Mouse (Mus musculus) splenic B cell, adult 2 months (primary cell): Measurements from ENCODE around the gene Rps6ka2.

Experiments
- DNase-seq: peaks from one replicate; pipeline ENCODE4 v3.0.0-alpha.2; 2011; ENCODE audit warnings: low read depth, low spot score
- H3K27me3 ChIP-seq: 2 replicates; pipeline ENCODE4 v1.6.1; 2012; ENCODE audit warnings: mild to moderate bottlenecking, low read length, moderate library complexity, mixed read lengths; ENCODE audit not compliant: control insufficient read depth, poor library complexity, insufficient read depth, severe bottlenecking
- H3K36me3 ChIP-seq: 2 replicates; pipeline ENCODE4 v1.6.1; 2012; ENCODE audit warnings: mild to moderate bottlenecking, low read length, moderate library complexity, mixed read lengths; ENCODE audit not compliant: control insufficient read depth, poor library complexity, insufficient read depth, severe bottlenecking

Gene Rps6ka2

DNA sequence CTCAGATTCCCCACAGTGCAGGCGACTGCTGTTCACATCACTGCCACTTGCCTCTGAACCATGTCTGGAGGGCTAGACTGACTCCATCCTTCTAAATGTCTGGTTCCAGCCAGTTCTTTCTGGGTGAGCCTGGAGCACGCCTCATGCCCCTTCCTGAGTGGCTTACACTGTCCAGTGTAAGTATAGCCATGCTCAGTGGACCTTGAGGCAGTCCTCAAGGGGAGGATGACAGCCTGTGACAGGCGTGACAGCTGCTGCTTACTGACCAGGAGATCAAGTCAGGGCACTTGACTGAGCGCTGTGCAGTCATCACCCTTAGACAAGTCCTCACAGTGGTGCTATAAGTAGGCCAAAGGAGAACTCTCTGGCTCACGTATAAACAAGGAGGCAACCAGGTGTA is 94.7 kb downstream of the Rps6ka2 start:
- no peaks in the 10 kb centered on the region for H3K27me3 ChIP-seq
- no peak for DNase-seq
- H3K36me3 ChIP-seq = no peaks in the 10 kb centered on the region

DNA sequence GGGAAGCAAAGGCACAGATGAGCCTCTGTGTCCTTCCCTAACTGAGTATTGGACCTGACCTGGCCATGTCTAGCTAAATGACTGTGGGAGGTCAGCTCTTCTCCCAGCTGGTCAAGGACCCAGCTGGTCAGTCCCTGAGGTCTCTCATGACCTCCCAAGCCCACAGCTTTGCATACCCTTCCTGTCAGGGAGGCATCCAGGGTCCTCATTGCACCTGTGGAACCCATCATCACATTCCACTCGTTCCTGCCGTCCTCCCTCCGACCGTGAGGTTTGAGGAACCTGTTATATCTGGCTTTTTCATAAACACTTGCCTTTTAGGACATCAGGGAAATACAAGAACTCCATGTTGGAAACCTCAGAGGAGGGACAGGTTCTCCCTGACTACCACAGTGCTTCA is 95.4 kb downstream of the Rps6ka2 start:
- H3K36me3 ChIP-seq = no peaks in the 10 kb centered on the region
- no peak for DNase-seq
- no peaks in the 10 kb centered on the region for H3K27me3 ChIP-seq

DNA sequence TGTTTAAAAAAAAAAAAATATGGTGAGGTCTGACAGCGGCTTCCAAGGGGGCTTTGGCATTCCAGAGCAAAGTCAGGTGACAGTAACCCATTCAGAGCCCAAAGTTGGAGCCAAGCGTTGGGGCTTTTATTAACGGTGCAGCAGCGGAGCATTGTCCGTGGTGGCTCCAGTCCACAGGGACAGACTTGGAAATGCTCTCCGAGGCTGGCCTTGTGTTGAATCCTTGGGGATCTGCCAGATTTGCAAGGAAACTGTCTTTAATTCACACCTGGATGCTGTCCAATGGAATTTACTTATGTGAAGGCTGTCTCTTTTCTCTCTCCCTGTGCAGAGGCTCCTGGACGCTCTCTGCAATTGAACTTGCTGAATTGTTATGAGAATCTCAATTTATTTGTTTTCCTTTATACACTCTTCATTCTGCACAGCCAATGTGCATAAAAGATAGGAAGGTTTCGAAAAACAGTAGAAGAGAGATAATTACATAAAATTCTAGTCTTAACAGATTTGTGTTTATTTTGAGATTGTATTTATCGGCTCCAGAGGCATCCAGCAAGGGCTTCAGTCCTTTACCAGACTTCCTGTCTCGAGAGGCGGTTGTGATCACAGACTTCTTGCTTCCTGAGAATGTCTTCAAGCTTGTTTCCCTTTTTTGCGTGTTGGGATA is 95.9 kb downstream of the Rps6ka2 start:
- Histone ChIP-seq H3K36me3 (no peaks in the 10 kb centered on the region), H3K27me3 (no peaks in the 10 kb centered on the region)
- no peak for DNase-seq

DNA sequence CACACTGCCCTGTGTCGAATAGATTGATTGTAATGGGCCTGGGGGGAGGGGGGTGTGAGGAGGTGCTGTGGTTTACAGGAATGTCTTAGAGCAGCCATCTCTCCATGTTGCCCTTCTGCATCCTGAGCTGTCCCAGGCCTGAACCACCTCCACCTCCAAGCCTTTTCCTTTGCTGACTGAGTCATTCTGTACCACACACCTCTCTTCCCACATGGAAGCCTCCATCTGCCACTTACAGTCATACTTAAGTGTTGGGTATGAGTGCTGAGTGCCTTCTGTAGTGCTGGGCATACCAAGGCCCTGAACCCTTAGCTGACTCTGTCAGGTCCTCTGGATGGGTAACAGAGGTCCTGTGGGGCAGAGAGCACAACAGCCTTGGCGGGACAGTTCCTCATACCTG is 97.9 kb downstream of the Rps6ka2 start:
- Histone ChIP-seq H3K36me3 (no peaks in the 10 kb centered on the region), H3K27me3 (no peaks in the 10 kb centered on the region)
- DNase-seq = no peak

DNA sequence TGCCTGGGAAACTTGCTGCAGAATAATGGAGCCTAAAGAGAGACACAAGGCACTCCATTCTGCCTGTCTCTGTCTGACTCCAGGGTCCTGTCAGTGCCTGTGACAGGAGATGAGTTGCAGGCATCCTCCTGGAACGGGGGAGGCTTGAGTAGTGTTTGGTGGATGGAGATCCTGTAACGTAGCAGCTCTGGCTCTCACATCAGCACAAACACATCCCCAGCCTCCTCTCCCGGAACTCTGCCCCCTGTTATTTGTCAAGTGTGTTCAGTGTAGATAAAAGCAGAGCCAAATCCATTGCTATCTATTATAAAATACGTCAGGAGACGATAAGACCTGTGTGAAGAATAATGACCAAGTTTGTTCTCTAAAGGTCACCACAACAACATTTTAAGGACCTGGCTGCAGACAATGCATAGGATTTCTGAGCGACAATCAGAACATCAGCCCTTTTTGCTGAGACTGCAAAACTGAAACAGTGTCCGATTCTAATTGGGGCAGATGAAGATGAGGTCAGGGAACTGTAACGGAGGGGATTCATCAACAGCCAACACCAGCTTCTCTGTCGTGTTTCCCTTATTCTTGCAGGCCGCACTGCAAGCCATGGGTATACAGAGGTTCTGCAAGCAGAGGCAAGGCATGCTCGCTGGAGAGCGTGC is 99.4 kb downstream of the Rps6ka2 start:
- H3K36me3 ChIP-seq = no peaks in the 10 kb centered on the region
- DNase-seq = no peak
- H3K27me3 ChIP-seq = no peaks in the 10 kb centered on the region

DNA sequence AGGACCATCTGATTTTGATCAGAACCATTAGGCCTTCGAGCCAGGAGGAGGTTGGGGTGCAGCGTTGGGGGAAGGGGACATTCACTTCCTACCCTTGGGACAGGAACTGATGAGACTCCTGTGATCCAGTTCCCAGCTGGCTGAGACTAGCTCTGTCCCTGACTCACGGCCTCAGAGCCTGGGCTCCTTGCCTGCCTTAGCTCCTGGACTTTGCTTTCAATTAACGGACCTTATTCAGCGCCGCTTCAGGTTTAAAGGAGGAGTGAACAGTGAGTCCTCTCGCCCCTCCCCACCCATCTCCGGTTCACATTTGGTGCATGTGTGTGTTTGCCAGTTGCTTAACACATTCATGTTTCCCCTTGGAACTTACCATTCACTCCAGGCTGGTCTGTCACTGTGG is 100.6 kb downstream of the Rps6ka2 start:
- Histone ChIP-seq H3K27me3 (no peaks in the 10 kb centered on the region), H3K36me3 (no peaks in the 10 kb centered on the region)
- no peak for DNase-seq

DNA sequence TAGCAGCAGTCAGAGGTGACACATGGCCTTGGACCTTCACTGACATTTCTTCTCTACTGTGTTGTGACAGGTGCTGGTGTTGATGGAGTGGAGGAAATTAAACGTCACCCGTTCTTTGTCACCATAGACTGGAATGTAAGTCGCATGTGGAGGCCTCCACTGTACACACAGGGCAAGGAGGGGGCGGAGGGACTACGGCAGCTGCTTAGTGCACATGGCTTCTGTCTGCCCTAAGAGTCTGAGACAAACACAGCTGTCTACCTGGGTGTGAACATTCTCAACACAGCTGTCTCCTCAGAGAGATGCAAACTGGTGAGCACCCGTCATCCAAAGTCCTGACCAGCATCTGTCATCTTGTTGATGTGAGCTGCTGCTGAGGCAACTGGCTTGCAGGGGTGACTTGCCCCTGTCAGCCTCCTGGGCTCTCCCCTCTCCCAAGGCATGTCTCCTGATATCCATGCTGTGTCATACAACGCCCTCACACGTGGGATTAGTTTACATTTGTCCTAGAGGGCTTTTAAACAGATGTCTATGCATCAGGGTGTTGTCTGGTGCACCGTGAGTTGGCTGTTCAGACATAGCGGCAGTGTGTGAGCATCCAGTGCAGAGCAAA is 101.7 kb downstream of the Rps6ka2 start:
- H3K27me3 ChIP-seq = no peaks in the 10 kb centered on the region
- DNase-seq = no peak
- no peaks in the 10 kb centered on the region for H3K36me3 ChIP-seq

DNA sequence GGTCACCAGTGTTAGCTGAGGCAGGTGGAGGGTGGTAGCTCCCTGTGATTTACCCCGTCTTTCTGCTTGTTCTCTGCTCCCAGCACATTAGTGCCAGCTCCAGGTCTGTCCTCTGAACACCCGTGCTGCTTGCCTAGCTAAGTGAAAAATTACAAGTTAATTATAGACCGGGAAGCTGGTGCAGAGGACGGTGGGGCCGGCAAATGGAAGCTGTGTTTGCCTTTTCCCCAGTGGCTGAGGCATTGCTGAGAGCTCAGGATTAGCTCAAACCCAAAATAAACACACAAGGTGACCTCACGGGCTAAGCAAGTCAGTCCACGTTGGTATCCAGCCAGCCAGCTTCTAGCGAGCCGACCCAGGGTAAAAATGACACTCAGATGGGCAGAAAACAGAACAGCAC is 103.1 kb downstream of the Rps6ka2 start:
- no peaks in the 10 kb centered on the region for H3K36me3 ChIP-seq
- no peaks in the 10 kb centered on the region for H3K27me3 ChIP-seq
- DNase-seq = no peak

DNA sequence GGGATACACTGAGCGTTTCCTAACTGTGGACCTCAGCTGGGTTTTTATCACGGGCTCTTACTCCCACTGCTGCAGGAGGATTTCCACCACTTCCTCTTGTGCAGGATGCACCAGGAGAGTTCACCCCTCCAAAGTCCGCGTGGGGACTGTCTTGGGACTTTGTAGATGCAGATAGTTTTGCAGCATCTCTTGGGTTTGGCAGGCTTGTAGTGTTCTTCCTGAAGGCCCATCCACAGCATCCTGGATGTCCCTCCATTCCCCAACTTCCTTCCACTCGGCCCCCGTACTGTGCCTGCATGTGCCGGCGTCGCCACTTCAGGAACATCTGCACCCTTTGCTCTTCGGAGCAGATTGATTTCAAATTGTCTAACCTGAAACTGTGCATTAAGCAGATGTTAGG is 103.9 kb downstream of the Rps6ka2 start:
- no peak for DNase-seq
- Histone ChIP-seq H3K36me3 (no peaks in the 10 kb centered on the region), H3K27me3 (no peaks in the 10 kb centered on the region)

DNA sequence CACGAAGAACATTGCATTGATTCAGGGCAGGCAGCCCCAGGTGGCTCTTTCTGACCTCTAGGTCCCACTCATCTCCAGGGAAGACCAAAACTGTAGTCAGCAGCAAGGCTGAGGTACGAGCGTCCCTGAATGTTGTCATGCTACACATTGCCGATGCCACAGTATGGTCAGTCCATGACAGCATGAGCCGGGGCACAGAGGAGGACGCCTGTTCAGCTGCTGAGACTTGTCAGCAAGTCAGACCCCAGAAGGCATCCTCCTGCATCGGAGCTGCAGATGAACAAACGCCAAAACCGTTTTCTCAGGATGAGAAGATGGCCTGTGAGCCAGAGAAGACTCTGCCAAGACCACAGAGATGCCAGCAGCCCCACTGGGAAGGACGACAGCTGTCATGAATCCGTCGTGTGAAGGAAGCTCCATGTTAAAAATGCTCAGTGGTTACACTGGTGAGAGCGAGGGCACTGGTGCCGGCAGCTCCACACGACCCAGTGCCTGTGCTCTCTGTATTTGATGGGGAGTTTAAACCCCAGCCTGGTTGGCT is 108.9 kb downstream of the Rps6ka2 start:
- H3K27me3 ChIP-seq = no peaks in the 10 kb centered on the region
- no peak for DNase-seq
- no peaks in the 10 kb centered on the region for H3K36me3 ChIP-seq

DNA sequence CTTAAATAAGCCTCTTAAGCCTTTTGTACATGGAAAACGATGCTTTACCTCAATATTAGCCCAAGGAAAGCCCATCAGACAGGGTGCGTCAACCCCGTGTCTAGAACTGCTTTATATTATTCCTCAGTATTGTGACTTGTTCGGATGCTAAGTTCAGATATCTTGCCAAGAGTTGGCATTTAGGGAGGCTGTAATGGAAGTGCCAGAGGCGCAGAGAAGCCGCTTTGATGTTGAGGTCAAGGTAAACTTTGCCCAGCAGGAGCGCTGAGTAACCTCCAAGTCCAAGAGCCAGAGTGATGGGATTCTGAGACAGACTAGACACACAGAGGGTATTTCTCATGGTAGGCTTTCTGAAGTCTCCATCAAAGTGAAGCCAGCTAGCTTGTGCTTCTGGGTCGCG is 109.3 kb downstream of the Rps6ka2 start:
- H3K27me3 ChIP-seq = no peaks in the 10 kb centered on the region
- no peaks in the 10 kb centered on the region for H3K36me3 ChIP-seq
- DNase-seq = no peak

DNA sequence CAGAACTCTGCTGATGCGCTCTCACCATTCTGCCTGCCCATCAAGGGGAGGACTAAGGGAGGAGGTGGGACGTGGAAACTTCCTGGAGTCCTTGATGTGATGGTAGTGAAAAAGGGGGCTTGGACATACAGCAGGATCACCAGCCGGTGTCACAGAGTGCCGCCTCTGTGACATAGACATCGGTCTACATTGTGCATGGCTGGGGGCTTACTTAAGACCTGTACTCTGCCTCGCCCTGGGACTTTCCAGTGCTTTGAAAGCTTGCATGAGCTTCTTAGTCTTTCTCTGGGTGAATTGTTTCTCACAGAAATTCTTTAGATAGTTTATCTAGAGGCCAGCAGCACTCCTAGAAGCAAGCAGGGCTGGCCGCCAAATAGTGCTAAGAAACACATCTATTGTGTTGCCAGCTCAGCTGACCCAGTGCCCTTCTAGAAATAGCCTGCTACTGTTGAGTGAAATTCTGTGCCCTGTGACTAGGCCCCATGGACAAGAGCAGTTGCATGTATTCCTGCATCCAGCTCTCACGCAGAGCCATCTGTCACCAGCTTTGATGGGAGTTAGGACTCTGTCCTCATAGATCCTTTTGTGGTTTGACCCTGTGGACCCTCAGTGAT is 114.5 kb downstream of the Rps6ka2 start:
- DNase-seq = no peak
- Histone ChIP-seq H3K27me3 (no peaks in the 10 kb centered on the region), H3K36me3 (no peaks in the 10 kb centered on the region)

DNA sequence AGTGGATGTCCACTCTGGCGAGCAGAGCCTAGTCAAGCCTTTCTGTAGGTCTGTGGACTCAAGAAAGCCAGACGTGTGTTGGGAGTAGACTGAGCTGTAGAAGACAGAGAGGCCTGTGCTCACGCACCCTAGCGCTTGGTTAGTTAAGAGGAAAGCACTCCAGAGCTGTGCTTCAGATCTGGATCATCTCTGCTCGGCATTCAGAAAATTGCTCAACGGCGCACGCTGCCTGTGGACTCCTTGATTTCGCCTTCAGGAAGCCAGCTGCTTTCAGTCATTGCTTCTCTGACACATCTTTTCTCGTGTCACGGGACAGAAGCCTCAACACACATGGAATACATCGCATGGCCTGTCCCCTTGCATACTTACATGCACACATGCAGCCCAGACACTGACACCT is 115.4 kb downstream of the Rps6ka2 start:
- no peak for DNase-seq
- no peaks in the 10 kb centered on the region for H3K36me3 ChIP-seq
- H3K27me3 ChIP-seq = no peaks in the 10 kb centered on the region

DNA sequence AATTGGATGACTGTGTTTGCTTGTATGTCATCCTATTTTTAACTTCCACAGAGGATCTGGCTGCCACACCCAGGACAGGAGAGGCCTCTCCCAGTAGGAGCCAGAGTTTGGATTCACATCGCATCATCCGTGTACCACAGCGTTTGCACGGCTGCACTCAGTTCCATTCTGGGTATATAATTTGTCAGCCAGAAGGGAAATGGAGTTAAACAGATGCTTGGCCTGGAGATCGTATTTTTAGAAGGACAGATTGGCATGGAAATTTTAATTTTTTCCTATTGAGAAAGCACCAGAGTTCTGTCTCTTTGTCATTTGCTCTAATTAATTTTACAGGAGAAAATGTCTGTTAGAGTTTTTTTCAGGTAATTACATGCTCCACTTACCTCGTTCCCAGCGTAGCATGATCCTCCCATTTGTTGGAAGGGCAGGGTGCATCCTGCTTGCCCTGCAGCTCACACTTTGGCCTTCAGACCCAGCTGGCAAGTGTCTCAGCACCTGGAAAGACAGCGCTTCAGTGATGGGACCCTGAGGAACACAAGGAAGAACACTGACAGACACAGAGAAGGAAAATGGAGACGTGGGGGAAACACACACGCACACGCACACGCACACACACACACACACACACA is 116.6 kb downstream of the Rps6ka2 start:
- Histone ChIP-seq H3K27me3 (no peaks in the 10 kb centered on the region), H3K36me3 (no peaks in the 10 kb centered on the region)
- no peak for DNase-seq
